Mouse (Mus musculus) kidney, adult 9 months (tissue): Measurements from ENCODE around the gene Pdpn.
A peak's percentile ranks its signal among the peaks of the same experiment; 100 is the strongest.
"Not testable (repeated sequence)": the region's sequence is repeated elsewhere in the genome, so short reads cannot be mapped to it uniquely, and the experiment has no call there.

Source experiments
- DNase-seq: peaks from one replicate; pipeline ENCODE4 v3.0.0; 2022

The Pdpn gene

DNA sequence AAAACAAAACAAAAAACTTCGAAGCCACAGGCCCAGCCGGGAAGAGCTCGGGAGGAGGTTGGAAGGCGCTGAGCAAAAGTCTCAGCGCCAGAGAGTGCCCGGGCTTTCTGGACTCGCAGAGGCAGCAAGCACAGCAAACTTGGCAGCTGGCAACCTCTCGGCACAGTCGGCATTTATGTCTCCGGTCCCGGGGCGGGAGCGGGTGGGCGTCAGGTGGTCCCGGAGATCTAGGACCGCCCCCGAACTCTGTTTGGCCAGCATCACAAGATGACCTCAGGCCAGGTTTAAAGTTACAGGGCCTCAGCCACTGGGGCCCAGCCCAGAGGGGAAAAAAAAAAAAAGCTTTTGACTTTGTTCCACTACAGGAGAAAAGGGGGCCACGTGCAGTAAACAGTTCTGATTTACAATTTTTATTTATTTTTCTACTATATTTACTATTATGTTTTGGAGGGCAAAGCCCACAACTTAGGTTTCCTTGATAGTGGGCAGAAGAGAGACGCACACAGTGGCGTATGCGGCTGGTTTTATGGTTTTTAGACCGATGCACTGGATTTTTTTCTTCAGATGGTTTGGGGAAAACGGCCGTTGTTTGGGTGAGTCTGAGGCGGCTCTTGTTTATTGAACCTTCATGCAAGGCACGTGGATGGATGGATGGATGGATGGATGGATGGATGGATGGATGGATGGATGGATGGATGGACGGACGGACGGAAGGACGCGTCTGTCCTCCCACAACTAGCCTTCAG is at the start of gene Pdpn:
Gene Pdpn, minus strand, starts transcription at position 240 of the 746 bp plus-strand sequence.
- DNase-seq = no peak

GRCm38 (mm10) chr4:143348678-143349077 is 49.3 kb upstream of the Pdpn start:
- DNase-seq = no peak

- DNase-seq = not testable (repeated sequence)
Observed at GRCm38 (mm10) chr4:143345491-143345890, 46.1 kb upstream of the Pdpn start.

GRCm38 (mm10) chr4:143341470-143341869 is 42.1 kb upstream of the Pdpn start:
- no peak for DNase-seq

- no peak for DNase-seq
Observed at GRCm38 (mm10) chr4:143339808-143340207, 40.4 kb upstream of the Pdpn start.

GRCm38 (mm10) chr4:143336096-143336495 is 36.7 kb upstream of the Pdpn start:
- DNase-seq = no peak

GRCm38 (mm10) chr4:143334995-143335394 is 35.6 kb upstream of the Pdpn start:
- DNase-seq = no peak

DNA sequence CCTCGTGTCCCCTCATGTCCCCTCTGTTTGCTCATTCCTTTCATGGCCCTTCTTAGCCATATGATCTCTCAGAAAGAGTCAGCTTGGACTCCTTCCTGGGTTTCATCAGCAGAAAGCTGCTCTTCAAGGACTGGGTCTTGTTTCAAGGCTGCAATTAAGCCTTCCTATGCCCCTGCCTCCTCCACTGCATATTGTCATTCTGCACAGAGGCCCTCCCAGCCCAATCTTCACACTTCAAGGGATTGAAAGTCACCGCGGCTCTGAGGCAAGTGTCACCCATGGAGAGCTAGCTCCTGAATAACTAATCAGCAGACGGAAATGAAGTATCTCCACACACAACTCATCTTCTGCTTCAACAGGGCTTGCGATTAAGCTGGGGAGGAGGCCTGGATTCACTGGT is 34.8 kb upstream of the Pdpn start:
- no peak for DNase-seq

- DNase-seq = no peak
Observed at GRCm38 (mm10) chr4:143331787-143332186, 32.4 kb upstream of the Pdpn start.

- DNase-seq = no peak
Observed at GRCm38 (mm10) chr4:143330566-143330965, 31.2 kb upstream of the Pdpn start.

DNA sequence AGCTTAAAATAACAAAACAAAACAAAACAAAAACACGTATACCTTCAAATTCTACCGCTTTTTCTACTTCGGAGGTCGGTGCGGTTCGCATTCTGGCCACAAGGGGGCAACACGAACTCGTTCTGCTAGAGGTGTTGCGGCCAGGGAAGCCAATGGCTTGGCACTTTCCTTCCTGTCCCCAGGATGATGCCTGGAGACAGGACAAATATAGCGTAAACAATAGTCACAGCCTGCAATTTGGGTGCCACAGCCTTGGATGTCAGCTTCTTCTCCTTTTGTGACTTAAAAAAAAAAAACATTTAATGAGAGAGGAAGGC is 26.2 kb upstream of the Pdpn start:
- DNase-seq = peak; percentile 71

GRCm38 (mm10) chr4:143324925-143325624 is 25.7 kb upstream of the Pdpn start:
- peak; percentile 1 for DNase-seq

GRCm38 (mm10) chr4:143324176-143324924 is 25.0 kb upstream of the Pdpn start:
- DNase-seq = no peak

DNA sequence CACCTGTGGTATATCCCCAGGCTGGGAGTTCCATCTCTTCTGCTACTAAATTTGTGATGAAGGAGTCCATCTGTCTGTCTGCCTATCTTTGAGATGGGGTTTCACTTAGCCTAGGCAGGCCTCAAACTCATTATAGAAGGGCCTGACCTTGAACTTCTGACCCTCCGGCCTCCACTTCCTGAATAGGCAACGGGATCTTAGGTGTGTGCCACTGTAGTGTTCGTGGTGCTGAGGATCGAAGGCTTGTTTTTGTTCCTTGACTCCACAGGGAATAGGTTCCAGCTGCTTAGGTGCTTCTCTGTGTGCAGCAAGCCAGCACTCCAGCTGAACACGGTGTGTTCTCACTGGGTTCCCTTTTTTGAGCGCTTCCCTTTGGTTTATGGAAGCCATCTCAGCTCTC is 13.9 kb upstream of the Pdpn start:
- no peak for DNase-seq

DNA sequence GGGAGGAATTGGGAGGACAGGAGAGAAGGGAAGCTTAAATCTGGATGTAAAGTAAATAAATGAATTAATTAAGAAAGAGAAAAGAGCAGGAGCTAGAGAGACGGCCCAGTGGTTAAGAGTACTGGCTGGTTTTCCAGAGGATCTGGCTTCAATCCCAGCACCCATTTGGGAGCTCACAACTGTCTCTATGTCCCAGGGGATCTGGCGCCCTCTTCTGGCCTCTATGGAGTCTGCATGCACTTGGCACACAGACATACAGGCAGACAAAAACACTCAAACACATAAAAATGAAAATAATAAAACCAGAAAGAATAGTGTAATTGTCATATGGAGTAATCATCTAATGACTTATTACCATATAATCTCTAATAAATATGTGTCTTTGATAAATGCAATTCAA is 12.0 kb upstream of the Pdpn start:
- peak; percentile 27 for DNase-seq

- DNase-seq = no peak
Observed at GRCm38 (mm10) chr4:143305987-143306772, 6.8 kb upstream of the Pdpn start.

GRCm38 (mm10) chr4:143305031-143305430 is 5.7 kb upstream of the Pdpn start:
- no peak for DNase-seq

DNA sequence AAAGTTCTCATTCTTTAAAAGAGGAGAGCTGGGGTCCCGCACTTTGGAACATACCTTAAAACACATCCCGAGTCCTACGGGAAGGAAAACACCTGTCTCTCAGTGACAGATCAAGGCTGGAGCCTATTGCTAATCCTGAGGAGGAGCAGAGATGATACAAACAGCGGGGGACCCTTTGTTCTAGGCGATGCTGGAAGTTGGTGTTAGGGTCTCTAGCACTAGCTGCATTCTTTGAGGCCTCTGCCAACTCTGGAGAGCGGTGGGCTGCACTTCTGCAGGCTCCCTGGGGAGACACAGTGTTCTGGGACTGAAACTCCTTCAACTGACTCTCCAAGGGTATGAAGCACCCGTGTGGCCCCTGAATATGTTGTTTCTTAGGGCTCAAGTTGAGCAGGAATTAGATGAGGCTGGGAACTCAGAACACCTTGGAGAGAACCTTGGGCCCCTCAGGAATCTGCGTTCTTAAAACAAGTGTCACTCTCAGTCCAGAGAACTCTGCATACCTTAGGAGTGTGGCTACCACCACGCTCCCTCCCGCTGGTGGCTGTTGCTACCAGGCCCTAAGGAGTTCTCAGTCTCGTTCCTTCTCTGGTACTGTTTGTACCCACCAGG is 3.0 kb upstream of the Pdpn start:
- no peak for DNase-seq

DNA sequence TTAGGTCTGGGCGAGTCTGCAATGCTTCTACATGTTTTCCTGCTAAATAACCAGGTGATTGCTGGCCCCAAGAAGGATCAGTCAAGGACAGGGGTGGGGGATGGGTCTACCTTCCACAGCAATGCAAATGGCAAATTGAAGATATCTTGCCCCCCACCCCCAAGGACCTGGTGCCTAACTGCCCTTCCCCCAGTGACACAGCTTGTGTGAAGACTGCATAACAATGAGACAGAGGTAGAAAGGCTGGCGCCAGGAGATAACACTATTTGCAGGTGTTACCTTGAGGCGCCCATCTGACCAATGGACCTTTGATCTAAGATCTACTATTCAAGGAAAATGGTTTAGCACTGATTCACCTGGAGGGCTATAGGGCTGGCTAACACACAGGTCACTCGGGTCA is 2.5 kb upstream of the Pdpn start:
- no peak for DNase-seq

- no peak for DNase-seq
Observed at GRCm38 (mm10) chr4:143301042-143301441, 1.7 kb upstream of the Pdpn start.

DNA sequence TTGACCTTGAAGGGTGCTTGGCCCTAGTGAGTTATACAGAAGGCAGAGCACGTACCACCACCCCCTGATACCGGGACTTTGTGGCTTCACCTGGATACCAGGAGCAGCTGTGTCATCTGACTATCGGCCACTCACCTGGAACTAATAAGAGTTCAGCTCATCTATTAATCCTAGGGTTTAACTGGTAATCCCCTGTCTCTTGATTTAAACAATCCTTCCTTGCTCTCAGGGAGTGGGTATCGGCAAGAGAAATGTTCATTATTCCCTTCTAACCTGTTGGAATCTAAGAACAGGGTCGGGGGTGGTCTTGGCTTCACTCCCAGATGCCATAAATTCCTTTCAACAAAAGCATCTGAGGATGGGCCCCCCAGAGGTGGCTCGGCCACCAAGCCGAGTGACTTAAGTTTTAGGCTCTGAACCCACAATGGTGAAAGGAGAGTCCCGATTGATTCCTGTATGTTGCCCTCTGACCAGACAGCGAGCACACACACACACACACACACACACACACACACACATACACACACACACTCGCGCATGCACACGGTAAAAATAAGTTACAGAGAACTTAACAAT is 837 bp upstream of the Pdpn start:
- no peak for DNase-seq
